Mouse (Mus musculus): ENCODE measurements around the gene Eml5. TPM values are rescaled to one million over a fixed set of nuclear protein-coding genes. Genes with fewer than 3 reads are reported as not detected.
A peak's percentile ranks its signal among the peaks of the same experiment; 100 is the strongest.

The Eml5 gene
- polyA plus RNA-seq, 1 experiment from 2014 or later: 15.6 TPM

DNA sequence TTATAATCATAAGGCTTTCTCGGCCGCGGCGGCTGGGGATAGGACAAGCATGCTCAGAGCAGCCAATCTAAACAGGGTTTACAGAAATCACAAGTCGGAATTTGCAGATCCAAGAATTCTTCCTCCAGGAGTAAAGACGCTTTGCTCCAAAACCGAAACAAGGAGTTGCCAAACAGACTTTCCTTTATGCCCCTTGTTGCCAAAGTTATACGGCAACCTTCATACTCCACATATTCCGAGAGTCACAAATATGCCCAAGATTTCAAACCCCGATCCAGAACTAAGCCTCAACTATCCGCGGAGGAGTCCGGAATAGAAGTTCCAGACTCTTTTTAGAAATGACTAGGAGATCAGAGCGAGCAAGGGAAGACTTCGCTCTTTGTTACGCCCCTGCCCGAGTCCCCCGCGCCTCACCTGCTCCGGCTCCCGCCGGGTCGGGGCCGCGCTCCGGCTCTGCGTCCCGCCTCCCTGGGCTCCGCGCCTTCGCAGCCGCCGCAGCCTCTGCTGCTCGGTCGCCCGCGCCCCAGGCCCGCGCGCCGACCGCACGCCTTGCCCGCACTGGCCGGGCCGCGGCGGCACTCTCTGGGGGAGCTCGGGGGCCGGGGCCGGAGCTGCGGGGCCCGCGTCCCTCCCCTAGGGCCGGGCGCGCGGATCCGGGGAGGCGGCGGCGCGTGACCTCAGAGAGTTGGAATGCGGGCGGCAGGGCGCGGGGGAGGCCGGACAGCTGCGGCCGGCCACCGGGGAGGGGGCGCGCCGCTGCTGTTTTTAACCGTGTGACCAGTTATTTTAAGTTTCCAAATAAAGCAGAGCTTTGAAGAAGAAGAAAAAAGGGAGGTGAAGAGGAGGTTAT lies 164.1 kb downstream of the Eml5 start, which contains the start of gene Ptpn21:
Ptpn21 (minus strand) TSS at position 455 of the 850 bp plus-strand sequence.
- Histone ChIP-seq H3K9me3 (ENCODE audit: control insufficient read depth, low read depth, low read length) (no peaks in the 10 kb centered on the region), H3K9ac (replicated peaks; ENCODE audit: low read depth, low read length) (peak within 1 kb of the TSS; percentile 87), H3K27me3 (ENCODE audit: control insufficient read depth, insufficient read depth, low read length) (no peaks in the 10 kb centered on the region), H3K36me3 (ENCODE audit: control insufficient read depth, insufficient read depth, low read length) (no peaks in the 10 kb centered on the region), H3K27ac (ENCODE audit: low read length) (peak within 1 kb of the TSS; percentile 94), H3K4me3 (ENCODE audit: low read depth, low read length) (peak within 1 kb of the TSS; percentile 67), H3K4me2 (replicated peaks; ENCODE audit: low read depth, low read length) (peak within 1 kb of the TSS; percentile 59), H3K4me1 (ENCODE audit: control insufficient read depth, insufficient read depth, low read length) (peaks cover 14% of the 10 kb centered on the region)
- peak; percentile 76 for ATAC-seq (ENCODE audit: insufficient number of reproducible peaks, insufficient read depth, low FRiP score, low read depth)
- under 1% methylated on average over 75 of the region's 75 CpGs for WGBS

Other genes starting within 250 kb of the Eml5 start
- gene Ptpn21, start 164.1 kb downstream of the Eml5 start, polyA plus RNA-seq (2014; fragmentation: Nextera tagmentation; extraction: Ambion mirVana): 11.9 and 12.2 TPM in 2 replicates
- 137 and 144 TPM in 2 replicates for gene Zc3h14, start 154.5 kb downstream of the Eml5 start, polyA plus RNA-seq (2014; fragmentation: Nextera tagmentation; extraction: Ambion mirVana)
- 33.2 and 34.3 TPM in 2 replicates for gene Ttc8, start 19.1 kb upstream of the Eml5 start, polyA plus RNA-seq (2014; fragmentation: Nextera tagmentation; extraction: Ambion mirVana)

Measured in stomach, embryonic 14.5 days (tissue).